Mouse (Mus musculus): ENCODE data around the gene Cdh22.

Gene Cdh22

DNA sequence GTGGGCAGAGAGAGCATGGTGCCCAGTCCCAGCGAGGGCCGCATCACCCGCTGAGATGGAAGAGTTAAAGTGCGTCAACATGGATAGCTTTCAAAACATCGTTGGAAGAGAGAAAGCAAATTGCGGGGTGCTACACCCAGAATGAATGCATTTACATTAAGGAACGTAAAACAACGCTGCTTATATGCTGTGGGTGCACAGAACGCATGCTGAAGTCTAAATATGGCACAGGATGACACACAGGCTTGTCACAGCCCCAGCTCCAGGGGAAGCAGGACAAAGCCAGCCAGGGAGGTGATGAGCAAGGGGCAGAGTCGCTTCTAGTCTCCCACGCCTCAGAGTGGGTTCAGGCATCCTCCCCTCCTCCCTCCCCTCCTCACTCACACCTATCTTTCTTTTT lies 27.0 kb downstream of the Cdh22 start:
- in situ Hi-C loops (cut with MseI, MboI): no loop called here

DNA sequence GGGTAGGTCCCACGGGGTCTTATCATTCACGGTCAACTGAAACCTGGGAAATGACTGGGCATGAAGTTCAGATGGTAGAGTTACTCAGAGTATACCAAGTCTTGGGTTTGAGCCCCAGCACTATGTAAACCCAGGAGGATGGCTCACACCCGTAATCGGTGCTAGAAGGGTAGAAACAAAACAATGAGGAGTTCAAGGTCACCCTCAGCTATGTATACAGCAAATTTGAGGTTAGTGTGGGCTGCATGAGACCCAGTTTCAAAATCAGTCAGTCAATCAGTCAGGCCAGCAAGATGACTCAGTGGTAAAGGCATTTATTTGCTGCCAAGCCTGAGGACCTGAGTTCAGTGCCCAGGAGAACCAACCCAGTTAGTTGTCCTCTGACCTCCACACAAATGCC lies 27.6 kb downstream of the Cdh22 start:
- in situ Hi-C loops (cut with MseI, MboI): no loop called here

DNA sequence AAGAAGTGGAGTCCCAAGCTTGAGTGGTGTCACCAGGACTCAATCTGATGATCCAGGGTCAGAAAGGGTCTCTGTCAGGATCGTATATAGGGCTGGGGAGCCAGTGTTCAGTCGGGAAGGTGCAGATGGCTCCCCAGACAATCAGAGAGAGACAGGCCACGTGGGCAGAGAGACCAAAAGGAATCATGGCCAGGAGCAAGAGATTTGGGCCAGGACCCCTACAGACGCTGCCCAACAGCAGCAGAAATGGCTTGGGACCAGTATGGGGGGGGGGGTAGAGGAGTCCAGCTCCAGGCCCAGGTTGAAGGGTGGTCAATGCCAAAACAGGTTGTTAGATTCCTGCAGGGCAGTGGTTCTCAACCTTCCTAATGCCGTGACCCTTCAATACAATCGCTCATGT lies 29.2 kb downstream of the Cdh22 start:
- in situ Hi-C loops (cut with MseI, MboI): no loop called here

DNA sequence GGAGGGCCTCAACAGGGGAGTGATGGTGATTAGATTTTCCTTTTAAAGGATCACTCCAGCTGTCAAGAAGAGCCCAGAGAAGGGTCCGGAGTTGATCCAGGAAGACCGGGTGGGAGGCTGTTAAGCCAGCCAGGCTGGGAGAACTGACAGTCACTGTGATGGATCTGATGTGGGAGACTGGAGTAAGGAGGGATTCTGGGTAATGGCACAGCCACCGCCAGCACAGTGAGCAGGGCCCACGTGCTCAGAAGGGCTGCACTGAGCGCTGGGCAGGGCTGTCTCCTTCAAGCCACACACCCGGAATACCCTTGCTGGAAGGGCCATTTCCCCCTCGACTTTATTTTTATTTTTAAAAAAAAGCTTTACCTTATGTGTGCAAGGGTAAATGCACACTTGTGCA lies 29.7 kb downstream of the Cdh22 start:
- in situ Hi-C loops (cut with MseI, MboI): no loop called here

DNA sequence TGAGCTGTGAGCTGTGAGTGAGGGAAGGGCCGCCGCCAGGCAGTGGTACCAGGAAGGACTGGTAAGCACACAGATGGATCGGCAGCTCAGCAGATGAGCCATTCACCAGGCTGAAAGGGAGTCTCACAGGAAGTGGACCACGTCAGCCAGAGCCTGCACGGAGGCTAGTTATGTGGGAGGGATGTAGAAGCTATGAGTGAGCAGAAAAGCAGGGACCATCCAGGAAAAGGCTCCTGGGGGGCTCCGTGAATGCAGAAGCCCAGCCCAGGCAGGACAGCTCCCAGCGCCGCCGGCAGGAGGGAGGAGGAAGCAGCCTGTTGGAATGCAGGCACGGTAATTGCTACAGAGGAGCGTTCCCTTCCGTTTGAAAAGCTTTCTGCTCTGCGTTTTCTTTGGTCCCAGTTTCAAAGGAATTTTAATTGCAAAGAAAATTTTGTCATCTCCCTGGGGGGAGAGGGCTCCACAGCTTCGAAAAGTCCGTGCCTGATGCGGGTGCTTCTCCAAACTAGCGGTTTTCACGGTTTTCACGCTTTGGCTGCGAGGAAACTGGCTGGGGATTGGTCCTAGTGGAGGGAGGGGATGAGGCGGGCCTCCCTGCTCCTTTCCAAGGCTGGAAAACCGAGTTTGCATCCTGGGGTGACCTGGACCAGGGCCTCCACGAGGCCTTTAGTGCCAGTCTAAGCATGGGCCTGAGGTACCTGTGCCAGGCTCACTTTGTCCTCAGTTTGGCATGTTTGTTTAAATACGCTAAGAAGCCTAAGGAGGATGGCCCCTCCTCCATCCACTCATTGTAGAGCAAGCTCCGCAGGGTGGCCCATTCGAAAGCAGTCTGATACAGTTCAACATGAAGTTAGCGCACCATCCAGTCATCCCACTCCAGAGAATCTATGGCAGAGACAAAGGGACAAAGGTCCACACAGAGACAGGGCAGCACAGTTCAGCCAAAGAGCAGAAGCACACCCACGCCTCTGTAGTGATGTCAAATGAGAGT lies 32.6 kb downstream of the Cdh22 start:
- in situ Hi-C loops (cut with MseI, MboI): no loop called here

DNA sequence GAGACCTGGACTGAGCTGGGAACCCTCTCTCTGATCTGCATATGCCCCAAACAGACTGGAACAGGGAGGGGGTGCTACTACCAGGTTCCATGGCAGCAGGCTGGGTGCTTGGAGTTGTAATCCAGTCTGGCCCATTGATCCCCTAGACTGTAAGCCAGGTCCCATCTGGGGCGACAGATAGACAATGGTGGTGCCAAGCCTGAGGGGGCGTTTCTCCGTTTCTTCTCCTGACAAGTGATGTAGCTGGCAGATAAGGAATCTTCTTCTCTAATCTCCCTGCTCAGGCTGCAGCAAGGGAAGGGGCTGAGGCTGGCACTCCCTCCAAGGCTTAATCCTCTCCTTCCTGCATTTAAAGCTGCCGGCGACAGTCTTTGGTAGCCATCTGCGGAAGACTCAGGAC lies 37.1 kb downstream of the Cdh22 start:
- in situ Hi-C loops (cut with MseI, MboI): no loop called here

DNA sequence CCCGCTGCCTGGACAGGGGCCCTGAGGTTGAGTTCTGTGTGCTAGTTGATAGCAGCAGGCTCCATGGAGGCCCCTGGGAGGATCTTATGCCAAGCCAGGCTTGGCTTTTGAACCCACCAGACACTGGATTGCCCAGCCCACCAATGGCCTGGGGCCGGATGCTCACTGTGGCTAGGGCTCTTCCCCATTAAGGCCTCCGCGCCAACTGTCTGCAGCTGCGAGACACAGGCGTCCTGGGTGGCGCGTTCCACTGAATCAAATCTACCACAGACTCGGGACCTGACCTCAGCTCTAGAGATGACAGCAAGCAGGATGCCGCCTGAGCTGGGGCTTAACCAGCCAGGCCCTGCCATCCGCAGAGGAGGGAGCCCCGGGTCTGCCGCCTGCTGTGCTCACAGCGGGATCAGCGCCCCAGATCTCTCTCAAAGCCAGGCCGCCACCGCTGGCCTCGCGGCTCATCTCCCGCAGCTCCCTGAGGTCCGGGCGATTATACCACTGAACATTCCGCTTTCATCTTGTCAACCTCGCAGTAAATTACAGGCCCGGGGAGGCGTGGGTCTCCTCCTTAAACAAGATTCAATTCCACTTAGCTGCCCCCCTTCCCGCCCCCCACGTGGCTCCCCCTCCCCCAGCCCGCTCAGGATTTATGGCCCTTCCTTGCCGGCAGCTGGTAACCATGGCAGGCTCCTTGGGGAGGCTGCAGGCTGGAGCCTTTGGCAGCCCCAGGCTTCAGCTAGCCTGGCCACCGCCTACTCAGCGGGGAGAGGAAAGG lies 39.1 kb downstream of the Cdh22 start:
- in situ Hi-C loops (cut with MseI, MboI): no loop called here

DNA sequence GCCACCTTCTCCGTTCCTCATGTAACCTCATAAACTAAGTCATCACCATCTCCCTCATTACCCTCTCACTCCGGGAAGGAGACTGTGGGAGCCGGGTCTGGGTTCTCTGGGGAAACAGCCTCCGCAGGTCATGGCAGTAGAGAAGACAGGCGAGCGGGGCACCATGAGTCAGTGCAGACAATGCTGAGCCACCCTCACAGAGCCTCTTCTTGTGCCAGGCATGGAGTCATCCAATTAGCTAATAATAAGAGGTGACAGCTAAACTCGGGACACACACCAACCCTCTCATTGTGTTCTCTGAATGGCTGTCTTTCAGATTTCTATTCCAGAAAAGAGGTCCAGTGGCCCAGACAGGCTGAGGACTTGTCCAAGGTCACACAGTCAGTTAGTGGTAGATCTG lies 43.2 kb downstream of the Cdh22 start:
- in situ Hi-C loops (cut with MseI, MboI): no loop called here

DNA sequence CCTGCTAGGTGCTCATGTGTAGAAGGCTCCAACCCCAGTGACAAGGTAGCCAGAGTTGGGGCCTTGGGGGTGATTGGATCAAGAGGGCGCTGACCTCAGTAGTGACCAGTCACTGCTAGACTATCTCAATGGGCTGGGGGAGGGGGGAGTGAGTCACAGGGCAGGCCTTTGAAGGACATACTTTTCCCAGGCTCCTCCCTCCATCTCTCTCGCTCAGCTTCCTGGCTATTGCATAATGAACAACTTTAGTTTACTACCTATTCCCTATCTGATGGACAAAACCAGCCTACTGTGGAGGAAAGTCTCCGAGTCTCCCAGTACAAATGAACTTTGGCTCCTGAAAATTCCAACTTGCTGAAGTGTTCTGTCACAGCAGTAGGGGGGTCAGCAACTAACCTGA lies 45.1 kb downstream of the Cdh22 start:
- in situ Hi-C loops (cut with MseI, MboI): no loop called here

DNA sequence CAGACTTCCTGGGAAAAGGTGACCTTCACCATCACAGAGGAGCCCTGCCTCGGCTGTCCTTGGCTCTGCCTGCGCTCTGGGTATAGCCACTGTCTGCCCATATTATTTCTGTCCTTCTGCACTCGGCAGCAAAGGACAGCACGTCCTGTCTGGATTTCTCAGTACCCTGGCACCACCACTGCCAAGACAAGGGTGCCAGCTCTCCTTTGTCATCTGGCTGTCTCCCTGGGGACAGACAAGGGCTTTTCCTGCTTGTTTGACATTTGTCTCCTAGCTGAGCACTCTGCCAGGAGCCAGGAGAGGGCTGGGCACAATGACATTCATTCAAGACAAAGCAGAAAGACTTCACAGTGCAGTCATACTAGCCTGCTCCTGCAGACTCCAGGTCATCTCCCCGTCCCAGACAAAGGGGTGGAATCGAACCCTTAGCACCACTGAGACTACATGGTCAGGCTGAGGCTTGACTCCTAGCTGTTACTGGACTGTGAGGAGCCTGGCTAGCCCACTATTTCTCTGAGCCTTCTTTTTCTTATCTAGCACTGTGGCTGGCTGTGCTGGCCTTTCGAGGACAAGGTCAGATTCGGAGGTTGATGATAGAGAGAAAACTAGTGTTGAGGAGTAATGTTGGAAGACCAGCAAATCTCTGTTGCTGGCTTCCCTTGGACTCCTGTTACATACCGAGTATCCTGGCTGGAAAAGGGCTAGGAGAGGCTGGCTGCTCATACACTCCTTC lies 46.8 kb downstream of the Cdh22 start:
- in situ Hi-C loops (cut with MseI, MboI): no loop called here

DNA sequence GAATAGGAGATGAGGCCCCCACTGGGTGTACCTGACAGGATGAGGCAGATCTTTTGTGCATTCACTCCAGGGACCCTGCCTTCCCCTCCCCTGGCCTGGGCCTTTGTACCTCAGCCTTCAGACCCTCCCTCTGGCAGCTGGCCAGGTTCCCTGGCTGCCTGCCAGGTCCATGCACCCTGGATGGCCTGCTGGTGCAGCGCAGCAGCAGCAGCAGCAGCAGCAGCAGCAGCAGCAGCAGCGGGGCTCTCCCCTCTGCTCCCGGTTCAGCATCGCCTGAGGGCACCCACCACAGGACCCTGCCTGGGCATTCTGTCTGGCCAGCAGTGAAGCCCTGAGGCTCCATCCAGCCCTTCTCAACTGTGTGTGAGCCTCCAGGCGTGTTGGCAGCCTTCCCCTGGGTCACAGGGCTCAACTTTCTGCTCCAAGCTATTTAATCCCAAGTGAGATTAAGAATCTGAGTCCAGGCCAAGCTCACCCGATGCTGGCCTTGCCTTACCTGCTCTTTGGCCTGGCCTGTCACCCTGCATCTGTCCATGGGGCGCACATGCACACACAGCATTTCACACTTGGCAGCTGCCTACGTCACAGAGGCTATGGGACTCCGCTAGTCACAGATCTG lies 50.5 kb downstream of the Cdh22 start:
- in situ Hi-C loops (cut with MseI, MboI): no loop called here

DNA sequence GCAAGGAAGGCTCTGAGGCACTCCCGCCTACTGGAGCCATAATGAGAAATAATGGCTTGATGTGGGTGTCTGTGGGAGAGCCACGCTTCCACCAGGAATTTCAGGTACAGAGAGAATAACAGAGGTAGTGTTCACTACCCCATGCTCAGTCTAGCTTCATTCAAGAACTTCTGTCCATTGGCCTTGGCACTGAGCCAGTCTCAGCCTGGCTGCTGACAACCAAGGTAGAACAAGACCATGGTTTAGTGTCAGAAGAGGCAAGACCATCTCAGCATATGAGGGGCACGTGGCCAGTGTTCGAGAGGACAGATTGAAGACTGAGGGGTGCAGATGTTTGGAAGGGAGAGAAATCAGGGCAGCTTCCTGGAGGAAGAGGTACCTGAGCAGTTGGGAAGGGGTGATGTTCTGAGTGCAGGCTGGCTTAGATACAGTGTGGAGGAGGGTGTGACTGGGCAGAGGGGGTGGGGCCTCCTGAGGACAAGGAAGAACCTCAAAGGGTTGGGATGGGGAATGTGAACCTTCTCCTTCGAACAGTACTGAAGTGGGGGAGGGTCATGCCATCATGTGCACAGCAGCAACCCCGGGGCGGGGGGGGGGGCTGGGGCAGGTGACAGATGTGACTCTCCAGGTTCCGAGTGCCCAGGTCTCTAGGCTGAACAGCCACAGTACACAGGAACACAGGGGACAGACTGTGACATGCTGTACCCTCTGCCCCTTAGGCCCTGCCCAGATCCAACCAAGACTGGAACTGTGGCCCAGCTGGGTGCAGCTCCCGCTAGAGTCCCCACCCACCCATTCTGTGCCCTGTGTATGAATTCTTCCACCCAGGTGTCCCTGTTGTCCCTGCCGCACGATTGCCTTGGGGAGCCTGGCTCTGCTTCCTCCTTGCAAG lies 52.3 kb downstream of the Cdh22 start:
- in situ Hi-C loops (cut with MseI, MboI): no loop called here

DNA sequence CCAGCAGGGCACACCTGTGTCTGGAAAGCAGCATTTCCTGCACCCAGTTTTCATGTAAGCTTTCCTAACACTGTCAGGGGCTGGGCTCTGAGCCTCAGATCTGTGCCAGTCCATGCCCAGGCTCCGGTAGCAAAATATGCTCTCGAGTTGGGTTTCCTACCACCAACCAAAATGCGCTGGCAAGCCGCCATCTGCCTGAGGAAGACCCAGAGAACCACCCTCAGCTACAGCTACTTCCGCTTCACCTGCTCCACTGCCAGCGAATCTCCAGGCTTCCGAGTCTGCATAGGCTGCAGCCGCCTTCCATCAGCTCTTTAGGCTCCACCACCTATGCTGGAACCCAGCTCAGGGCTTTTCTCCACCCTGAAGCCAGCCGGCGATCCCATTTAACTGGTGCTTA lies 55.4 kb downstream of the Cdh22 start:
- in situ Hi-C loops (cut with MseI, MboI): no loop called here

DNA sequence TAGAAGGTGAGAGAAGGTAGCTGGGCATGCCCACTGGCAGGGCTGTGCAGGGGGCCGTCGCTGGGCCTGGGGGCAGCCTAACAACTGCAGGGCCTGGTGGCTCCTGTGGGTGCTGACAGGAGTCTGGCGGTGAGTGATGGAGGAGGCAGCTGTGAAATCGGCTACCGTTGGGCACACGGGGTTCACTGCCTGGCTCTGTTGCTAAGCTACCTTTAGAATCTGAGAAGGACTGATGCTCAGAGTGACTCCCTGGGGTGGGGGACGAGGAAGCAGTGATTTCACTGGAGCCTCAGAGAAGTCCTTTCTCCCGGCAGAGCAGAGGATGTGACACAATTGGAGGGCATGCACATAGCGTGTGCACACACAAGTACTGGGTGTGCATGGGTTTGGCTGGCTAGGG lies 57.7 kb downstream of the Cdh22 start:
- in situ Hi-C loops (cut with MseI, MboI): no loop called here

DNA sequence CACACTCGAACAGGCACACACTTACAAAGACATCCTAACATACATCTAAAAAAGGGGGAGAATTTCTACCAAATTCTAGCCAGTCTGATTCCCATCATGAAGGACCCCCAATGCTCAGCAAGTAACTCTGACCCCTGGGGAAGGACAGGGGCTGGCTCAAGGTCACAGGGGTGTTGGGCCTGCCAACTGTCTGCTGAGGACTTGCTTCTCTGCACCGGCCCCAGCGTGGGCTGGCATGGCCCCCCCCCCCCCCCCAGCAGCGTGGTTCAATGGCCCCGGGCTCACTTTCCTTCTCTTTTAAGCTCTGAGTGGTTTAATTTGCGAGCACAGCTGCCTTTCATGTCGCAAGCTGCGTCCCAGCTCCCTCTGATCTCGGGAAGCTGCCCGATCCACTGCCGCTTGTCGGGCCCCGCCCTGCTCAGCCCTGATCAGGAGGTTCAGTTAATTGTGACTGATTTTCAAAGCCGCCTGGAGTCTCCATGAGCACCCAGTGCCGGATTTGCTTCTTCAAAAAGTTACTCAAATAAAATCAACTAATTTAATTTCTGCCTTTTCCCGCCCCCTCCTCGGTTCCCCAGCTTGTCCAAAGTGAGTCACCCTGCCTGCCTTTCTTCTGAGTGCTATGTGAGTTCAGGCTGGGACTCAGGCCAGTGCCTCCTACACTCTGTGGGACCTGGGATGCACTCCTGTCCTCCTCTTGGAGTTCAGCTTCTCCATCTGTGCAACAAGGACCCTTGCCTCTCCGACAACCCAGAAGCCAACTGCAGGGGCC lies 67.8 kb downstream of the Cdh22 start:
- in situ Hi-C loops (cut with MseI, MboI): no loop called here

DNA sequence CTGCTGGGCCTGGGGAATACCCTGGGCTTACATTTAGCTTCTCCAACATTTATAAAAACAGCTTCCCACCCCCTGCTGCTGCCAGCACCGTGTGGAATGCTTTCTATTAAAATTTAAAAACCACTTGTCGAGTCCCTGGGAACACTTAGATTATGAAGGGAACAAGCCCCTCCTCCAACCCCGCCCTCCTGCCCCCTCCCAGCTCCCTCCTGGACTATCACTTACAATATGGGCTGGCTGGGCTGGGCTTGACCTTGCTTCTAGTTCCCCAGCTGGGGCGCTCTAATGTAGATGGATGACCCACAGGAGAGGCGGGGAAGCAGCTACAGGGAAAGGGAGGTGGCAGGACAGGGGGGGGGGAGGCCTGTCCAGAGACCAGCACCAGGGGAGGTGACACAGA lies 72.4 kb downstream of the Cdh22 start:
- in situ Hi-C loops (cut with MseI, MboI): no loop called here

DNA sequence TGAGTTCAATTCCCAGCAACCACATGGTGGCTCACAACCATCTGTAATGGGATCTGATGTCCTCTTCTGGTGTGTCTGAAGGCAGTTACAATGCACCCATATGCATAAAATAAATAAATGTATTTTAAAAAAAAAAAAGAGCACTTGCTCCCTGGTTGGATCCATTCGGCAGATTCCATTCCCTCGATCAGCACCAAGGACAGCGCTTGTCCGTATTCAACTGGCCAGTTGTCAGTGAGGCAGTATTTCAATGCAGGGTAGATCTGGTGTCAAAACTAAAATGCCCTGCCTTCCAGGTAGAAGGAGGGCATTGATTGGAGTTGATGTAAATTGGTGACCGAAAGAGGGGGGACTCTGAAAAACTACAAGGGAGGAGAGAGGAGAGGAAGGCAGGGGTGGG lies 74.2 kb downstream of the Cdh22 start:
- in situ Hi-C loops (cut with MseI, MboI): no loop called here

DNA sequence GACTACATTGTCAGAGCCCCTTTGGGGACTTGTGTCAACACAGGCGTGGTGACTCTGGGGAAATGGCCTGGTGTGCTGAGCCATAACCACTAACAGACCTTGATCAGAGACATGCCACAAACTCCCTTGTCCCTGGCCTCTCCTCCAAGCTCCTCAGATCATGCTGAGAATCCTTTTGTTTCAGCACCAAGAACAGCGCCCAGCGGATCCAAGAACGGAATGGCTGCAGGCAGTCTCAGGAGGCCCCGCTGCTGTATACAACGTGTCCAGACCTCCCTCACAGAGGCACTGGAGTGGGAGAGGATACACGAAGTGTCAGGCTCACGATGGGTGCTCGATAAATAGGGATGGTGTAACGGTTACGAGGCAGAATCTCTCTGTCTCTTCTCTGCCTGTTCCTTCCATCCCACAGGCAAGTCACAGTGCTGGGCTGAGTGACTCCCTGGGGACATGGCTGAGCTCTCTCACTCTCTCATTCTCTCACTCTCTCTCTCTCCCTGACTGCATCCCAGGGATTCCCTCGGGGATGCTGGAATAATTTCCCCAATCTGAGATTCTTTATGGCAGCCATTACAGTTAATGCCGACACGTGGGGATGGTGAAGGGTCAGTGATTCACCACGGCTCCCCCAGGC lies 75.5 kb downstream of the Cdh22 start:
- in situ Hi-C loops (cut with MseI, MboI): no loop called here

DNA sequence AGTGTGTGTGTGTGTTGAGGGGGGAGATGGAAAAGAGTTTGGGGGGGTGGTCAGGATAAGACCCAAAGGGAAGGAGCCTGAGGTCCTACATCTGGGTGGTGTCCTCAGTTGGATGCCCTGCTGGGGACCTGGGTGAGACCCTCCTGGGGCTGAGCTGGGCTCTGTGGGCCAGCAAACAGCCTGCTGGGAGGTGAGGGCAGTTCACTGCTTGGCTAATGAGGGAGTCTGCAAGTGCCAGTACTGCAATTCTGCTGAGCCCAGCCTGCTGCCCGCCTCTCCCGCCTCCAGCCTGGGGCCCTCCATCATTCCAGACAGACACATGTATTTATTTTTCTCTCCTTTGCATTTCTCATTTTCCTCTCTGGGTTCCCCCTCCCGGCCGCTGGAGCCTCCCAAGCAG lies 76.3 kb downstream of the Cdh22 start:
- in situ Hi-C loops (cut with MseI, MboI): no loop called here

DNA sequence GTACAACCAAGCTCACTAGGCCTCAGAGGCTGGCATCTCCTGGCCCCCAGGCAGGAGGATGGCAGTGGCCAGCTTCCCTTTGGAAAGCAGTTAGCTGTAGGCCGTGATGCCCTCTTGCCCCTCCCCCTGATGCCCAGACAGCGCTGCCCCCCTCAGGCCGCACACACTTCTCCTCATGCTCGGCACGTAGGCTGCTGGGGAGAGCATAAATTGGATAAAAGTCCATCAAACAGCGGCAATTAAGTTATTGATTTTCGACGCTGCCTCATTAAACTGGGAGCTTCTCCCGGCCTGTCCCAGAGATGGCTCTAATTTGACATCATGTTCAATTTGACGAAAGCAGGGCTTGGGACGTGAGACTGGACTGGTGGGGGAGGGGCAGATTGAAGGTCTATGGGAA lies 76.8 kb downstream of the Cdh22 start:
- in situ Hi-C loops (cut with MseI, MboI): no loop called here
